Mouse (Mus musculus) inflammation-experienced regulatory T-cells (primary cell): ENCODE results near the gene Dusp11. TPM values are rescaled to one million over a fixed set of nuclear protein-coding genes. Genes with fewer than 3 reads are reported as not detected.

Source experiments
- polyA plus RNA-seq, 2 experiments: library from polyadenylated mRNA; unstranded; fragments of 100-300 nt; shearing (Covaris generic); gene quantifications; one replicate each; pipeline ENCODE4 v1.2.1; 2017

Dusp11 gene
- polyA plus RNA-seq = 100 to 1,000 TPM; 164 to 231 TPM

DNA sequence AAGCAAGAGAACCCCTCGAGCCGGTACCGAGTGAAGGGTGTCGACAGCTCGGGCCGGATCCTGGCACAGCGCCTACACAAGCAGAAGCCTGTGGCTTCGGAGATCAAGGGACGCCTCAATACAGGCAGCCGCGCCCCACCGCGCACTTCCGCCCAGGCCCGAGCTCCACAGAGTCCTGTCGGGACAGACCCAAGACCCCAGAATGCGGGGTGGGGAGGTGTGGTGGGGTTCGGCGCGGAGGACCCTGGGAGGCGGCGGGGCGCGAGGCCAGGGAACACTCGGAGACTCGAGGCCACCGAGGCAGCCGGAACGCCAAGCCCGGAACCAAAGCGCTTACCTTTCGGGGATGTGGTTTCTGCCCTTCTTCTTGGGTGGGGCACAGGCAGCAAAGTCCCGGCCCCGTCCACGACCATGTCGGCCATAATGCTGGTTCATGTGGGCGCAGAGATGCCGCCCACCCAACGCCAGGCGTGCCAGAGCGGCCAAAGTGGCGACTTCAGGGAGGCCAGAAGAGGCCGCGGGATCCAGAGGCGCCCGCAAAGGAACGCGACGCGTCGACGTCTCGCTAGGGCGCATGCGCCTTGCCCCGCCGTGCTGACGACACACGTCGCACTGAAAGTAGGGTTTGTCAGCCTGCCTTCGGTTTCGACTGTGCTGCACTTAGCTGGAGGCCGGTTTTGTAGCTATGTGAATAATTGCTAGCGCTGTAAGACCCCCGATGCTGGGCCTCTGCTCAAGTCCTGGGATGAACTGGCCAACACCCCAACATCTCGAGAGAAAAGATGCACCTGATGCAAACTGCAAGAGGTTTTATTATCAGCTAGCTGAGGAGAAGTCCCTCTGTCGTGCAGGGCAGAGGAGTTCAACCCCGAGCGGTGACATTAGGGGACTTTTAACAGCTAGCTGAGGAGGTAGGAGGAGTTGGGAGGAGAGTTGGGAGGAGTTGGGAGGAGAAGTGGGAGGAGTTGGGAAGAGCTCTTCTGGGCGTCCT is at the start of gene Dusp11:
Dusp11 (minus strand) TSS at position 567 of the 991 bp plus-strand sequence.

DNA sequence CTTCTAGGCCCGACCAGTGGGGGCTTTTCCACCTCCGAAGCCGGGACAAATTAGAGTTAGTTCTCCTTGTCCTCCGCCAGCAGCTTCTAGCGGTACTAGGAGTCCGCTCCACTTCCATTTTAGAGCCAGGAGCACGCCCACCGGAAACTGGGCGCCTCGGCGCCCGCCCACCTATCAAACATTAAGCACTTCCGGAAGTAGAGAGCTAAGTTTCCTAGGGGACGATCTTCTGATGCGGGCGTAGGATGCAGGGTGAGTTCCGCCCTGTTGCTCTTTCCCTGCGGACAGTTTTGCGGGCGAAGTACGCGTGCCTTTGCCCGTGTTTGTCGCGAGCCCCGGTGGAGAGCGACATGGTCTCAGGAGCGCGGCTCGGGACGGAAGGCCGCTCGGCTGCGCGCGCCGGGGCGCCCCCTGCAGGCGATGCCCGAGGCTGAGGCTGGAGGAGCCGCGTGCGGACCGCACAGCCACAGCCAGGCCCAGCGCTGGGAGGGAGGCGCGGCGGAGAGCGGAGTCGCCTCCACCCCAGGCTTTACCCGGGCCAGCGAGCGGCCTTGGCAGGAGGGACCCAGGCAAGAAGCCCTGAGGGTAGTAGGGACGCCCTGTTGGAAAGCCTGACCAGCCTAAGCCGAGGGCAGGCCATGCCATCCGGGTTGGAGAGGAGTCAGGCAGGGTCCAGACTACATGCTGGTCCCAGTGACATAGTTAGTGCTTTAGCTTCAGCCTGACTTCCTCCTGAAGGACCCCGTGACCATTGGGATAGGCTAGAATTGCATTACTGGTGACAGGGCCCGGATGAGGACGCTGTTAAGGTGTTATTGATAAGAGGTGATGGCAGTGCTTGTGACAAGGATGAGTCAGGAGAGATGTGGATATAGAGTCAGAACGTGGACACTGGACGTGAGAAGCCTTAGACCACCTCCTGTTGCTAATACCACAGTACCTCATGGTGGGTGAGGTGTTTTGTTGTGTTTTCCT is 45.6 kb downstream of the Dusp11 start, which contains the start of gene Nat8f1:
Nat8f1 (minus strand) TSS at position 149 of the 975 bp plus-strand sequence.

DNA sequence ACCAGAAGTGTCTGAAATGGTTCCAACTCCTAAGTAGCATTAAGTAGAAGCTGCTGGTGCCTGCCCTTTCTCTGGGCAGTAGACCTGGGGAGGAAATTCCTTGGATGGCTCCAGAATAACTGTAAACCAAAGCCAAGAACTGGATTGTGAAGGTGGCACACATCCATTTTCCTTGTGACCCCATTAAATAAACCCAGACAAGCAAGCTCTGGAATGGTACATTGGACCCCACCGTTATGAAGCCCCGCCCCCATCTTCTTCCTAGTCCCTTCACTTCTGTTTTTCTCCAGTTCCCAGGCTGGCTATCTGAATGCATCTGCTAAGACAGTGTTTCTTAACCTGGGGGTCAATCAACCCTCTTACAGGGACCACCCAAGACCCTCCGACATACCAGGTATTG is 49.9 kb downstream of the Dusp11 start, which contains the start of gene Tprkb:
Tprkb (plus strand) TSS at position 279 of the 400 bp plus-strand sequence.

DNA sequence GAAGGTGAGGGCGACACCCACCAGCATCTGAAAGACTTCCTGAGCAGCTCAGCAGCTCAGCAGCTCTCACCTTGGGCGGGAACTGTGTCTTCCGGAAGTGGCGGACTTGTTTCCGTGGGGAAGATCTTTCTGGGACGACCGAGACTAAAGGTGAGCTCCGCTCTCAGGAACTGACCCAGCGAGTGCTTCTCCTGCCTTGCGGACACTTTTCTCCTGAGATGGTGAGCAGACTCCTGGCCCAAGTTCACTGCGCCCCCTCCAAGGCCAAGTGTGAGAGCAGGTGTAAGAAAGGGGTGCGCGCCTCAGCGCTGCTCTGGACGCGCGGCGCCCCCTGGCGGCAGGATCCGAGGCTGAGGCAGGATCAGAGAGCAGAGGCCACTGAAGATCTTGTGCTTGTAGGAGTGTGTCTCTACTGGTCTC is 56.8 kb downstream of the Dusp11 start, which contains the start of gene Nat8f4:
Nat8f4 (minus strand) TSS at position 243 of the 420 bp plus-strand sequence.

Other genes with a start within 250 kb of the Dusp11 start
- under 1 TPM in 1 of 2 experiments, not detected in 1; 0.60 TPM for gene Nat8f7, start 248.5 kb downstream of the Dusp11 start, polyA plus RNA-seq
- under 1 TPM; 0.27 to 0.72 TPM for gene Nat8f3, start 195.9 kb downstream of the Dusp11 start, polyA plus RNA-seq
- not detected for gene Nat8f6, start 140.7 kb downstream of the Dusp11 start, polyA plus RNA-seq
- not detected for gene Nat8f5, start 140.7 kb downstream of the Dusp11 start, polyA plus RNA-seq
- not detected for gene Nat8, start 129.6 kb downstream of the Dusp11 start, polyA plus RNA-seq
- gene Nat8f2, start 92.5 kb downstream of the Dusp11 start, polyA plus RNA-seq = 1 to 10 TPM in 1 of 2 experiments, under 1 TPM in 1; 0.29 to 2.9 TPM
- 1 to 10 TPM; 6.2 to 8.6 TPM for gene Nat8f4, start 56.8 kb downstream of the Dusp11 start, polyA plus RNA-seq
- gene Tprkb, start 49.8 kb downstream of the Dusp11 start, polyA plus RNA-seq = 10 to 100 TPM; 39.1 to 43.7 TPM
- 10 to 100 TPM in 1 of 2 experiments, 1 to 10 TPM in 1; 9.1 to 11.9 TPM for gene Nat8f1, start 46.0 kb downstream of the Dusp11 start, polyA plus RNA-seq
- 1 to 10 TPM in 1 of 2 experiments, not detected in 1; 2.0 TPM for gene Figla, start 54.5 kb upstream of the Dusp11 start, polyA plus RNA-seq
- under 1 TPM in 1 of 2 experiments, not detected in 1; 0.20 TPM for gene Add2, start 67.0 kb upstream of the Dusp11 start, polyA plus RNA-seq
- gene Tgfa, start 233.6 kb upstream of the Dusp11 start, polyA plus RNA-seq = 1 to 10 TPM in 1 of 2 experiments, under 1 TPM in 1; 0.18 to 2.1 TPM